Mouse (Mus musculus): ENCODE results near the gene Fhit.

Gene Fhit

DNA sequence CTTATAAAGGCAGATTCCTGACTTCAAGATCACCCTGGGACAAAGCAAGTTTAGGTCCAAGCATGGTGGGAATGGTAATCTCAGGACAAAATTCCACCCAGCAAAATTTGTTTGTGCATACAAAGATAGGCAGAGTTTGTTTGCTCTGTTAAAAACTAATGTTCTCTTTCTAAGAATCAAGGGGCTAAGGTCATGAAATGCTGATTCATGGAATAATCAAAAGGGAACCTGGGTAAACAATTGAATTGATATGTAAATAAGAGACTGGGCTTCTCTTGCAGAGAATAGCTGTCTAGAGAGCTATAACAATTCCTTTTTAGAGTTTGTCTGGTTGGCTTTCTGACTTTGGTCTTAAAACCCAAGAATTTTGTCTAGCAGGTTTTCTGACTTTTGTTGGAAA lies 647.8 kb downstream of the Fhit start:
- DNase-seq (ENCODE audit: low read depth, low spot score), result no peak

DNA sequence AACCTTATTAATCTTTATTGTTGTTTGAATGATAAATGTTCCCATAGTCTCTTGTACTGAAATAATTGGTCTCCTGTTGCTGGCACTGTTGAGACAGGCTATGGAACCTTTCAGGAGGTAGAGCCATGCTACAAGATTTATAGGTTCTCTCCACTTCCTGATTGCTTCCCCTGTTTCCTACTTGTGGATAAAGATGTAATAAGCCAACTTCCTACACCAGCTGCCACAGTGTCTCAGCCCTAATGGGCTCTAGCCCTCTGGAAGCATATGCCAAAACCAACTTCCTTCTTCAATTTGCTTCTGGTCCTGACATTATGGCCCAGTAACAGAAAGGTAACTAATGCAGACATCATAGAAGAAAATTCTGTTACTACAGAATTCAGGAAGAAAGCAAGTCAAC lies 652.6 kb downstream of the Fhit start:
- no peak for DNase-seq (ENCODE audit: low read depth, low spot score)

DNA sequence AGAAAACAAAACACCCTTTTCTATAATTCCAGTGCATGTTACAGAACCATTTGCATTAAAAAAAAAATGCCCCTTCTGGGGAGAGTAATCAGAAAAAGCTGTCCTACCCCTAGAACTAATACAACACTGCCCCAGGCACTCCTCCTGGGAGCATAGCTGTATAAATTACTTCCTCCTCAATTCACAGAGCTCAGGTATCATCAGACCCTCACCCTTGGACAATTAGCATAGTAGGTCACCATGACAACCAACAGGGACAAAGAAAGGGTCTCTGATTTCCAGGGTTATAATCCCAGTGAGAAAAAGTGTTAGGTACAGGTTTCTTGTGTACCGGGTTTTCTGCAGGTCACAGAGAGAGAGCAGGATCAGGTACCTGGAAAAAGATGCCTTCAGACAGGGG lies 654.3 kb downstream of the Fhit start:
- no peak for DNase-seq (ENCODE audit: low read depth, low spot score)

DNA sequence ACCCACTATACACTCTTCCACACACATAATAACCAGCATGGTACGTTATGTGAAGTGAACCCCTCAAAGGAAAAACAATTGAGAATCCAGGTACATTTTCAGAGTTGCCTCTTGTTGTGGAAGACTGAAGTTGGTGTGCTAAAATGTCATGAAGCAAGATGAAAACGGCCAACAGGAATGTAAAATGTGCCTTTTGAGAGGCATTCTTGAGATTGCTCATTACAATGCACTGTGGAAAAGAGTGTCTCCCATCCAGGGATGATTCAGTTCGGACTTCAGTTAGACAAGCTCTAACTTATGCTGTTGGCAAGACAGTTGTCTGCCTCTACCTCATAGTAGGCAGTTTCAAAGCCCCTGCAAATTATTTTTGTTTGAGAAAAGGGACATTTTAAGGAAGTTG lies 676.0 kb downstream of the Fhit start:
- DNase-seq (ENCODE audit: low read depth, low spot score), result no peak

DNA sequence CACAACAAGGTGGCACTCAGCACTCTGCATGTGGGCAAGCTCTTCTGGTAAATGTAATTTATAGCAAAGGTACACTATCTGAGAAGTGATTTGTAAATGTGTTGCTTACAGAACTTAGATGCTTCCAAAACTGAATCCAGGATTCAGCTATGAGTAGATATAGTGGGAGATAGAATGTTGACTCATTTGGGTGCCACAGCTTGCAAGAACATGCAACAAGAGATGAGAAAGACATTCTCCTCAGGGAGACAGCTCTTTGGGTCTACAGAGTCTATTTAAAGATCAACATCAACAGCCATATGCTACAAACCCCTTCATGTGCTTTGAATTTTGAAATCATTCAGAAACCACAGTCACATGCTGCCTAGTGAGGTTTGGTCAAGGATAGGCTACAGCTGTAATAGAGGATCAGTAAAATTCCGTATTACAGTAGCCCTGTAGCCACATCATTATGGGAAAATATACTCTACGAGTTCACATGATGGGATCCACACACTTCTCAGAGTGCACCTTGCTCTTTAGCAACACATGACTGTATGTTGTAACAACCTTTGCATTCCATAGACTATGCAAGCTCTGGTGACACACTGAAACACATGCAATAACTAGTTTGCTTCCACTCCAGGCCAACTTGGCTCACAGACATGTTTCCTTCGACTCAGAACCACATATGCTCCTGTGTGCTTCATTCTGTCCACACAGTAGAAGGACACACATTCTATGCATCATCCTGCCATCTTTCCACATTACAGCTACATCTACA lies 678.8 kb downstream of the Fhit start:
- no peak for DNase-seq (ENCODE audit: low read depth, low spot score)

DNA sequence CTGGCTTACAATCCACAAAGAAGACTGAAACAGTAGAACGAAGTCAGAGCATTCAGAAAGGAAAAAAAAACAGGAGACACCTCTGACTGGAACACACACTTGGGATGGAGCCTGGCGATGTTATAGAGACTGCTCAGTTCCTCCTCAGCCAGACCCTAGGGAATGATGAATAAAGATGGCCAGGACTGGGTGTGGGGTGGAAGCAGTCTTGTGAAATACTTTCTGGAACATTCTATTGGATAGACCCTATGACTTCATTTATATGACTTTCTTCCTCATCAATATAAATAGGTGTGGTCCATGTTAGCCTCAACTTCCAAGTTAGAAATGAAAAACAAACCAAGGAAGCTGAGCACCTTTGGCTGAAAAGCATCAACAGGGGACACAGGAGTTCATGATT lies 680.5 kb downstream of the Fhit start:
- DNase-seq (ENCODE audit: low read depth, low spot score), result no peak

DNA sequence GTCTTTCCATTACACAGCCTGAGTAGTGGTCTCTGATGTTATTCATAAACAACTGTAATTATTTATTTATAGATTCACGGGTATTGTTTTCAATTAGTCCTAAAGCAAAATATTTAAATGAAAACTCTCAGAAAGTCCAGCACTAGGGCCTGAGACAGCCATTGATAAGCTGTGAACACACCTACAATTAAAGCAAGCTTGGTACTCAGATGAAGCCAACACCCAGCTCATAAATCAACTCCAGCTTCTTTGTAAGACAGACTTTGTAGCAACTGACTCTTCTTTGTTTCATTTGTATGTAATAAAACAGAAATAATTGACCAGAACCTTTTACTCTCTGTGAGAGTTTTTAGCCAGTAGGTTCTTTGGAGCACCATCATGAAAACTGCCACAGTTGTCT lies 681.2 kb downstream of the Fhit start:
- DNase-seq (ENCODE audit: low read depth, low spot score), result no peak

DNA sequence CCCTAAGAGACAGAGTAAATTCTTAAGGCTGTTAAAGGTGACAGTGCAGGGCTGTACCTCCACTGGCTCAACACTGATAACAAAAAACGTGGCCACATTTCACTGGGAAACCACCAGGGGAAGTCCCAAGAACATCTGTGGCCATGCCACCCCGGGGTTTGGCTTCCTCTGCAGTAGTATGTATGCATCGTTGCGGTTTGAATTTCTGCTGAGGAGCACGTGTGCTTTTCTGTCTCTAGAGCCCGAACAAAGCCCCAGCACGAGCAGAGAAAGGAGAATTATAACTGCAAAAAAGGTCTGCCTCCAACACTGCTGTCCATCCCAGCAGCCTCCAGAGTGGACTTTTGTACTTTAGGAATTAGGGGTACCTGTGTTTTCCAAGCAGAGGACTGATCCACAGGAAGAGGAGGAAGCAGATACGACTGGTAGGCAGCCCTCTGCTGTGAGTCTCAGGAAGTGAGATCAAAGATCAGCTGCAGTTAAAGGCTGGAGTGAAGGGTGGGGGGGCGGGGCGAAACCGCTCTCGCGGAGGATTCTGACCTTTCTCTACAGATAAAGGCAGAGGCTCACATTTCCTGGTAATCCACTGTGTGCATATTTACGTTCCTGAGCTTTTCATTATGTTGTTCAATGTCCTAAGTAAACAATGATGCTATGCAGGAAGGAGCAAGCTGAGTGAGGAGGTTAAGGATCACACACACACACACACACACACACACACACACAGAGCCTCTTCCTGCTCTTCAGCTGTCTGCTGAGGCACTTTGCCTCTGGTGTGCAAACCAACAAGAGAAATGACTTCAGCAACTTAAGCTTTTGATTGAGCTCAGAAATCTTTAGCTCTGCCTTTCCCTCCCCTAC lies 708.6 kb downstream of the Fhit start:
- DNase-seq (ENCODE audit: low read depth, low spot score), result no peak

DNA sequence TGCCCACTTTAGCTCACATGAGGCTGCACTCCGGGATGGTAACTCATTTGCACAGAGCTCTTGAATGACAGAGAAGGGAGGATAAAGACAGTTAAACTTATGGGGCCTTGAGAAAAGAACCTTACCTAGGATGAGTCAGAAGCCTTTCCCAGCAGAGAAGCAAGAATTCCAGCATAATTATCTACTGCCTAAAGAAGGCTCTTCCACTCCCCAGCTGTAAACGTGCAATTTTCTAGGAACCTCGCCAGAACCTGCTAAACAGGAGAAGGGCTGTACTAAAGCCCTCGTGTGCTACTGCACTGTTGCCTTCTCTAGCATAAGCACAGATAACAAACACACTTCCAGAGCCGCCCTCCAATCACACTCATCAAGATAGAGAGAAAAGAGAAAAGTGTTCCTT lies 709.6 kb downstream of the Fhit start:
- no peak for DNase-seq (ENCODE audit: low read depth, low spot score)

DNA sequence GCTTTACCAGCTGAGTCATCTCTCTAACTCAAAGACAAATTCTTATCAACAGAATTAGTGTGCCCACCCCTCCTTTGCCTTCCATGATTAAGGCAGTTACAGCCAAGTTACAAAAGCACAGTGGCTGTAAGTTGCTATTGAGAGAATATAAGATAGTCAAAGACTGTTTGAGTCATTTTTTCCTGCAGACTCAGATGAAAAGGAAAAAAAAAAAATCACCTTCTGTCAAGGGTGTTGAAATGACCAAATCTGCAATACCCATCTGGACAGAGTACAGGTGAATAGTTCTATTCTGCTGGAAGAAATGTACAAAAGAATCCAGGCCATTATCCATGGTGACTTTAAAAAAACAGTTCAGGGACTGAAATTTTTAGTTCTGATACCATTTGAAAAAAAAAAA lies 716.5 kb downstream of the Fhit start:
- DNase-seq (ENCODE audit: low read depth, low spot score), result no peak

DNA sequence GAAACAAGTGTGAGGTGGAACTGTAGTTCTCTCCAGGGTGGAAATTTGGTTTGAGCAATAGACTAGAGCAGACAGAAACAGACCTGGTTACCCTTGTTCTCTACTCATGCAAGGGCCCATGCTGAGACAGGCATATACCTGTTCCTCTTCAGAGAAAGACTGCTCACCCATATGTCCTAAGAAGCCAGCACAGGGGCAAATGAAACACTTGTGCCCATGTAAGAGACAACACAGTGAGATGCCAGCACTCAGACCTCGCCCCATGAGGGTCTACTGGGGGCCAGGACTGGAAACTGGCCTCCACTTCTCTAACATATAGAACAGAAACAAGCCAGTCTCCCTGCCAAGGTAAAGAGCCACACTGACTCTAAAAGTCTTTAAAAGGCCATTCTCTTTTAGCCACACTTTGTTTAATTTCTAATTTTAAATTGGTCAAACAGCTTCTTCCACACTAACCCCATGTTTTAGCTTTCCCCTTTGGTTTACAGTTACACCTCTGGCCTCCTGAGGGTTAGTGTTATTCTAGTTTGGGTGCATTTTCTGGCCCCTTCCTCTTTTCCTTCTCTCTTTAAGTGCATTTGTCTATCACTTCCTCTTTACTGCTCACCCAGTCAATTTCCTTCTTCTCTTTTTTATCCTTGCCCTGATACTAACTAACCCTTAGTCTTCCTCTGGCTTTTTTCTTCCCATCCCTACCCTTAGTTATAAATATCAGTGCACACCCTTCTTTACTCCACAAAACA lies 722.7 kb downstream of the Fhit start:
- DNase-seq (ENCODE audit: low read depth, low spot score), result no peak

DNA sequence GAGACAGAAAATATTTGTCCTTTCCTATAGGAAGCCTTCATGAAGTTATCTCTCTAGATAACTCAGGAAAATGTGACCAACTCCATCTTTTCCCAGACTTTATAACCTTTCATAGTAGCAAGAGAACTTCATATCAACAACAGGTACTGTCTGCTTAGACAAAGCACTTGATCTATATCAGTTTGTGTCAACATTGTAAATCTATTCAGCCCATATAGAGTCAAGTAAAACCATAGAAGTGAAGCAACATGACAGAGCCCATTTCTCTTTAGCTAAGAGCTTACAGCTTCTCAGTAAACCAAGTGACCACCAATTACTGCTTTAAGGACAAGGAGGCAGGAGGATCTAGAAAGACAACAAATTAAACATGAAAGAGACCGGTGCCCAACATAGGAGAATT lies 725.6 kb downstream of the Fhit start:
- no peak for DNase-seq (ENCODE audit: low read depth, low spot score)

DNA sequence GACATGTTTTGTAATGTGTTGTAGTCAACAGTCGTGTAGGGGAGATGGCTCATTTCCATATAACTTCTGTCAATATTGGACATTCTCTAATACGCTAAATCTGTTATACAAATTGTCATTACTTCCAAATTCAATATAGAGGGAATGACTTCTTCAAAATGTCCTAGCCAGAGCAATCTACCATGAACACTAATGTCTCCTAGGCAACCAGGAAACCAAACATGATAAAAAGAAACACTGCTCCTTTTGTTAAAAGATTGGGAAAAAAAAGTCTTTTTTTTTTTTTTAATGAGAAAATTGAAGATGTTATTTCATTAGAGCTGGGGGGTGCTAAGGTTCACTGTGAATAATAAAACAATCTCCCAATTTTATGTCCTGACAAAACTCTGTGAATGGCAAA lies 729.3 kb downstream of the Fhit start:
- no peak for DNase-seq (ENCODE audit: low read depth, low spot score)

GRCm38 (mm10) chr14:10430396-10431000 lies 731.3 kb downstream of the Fhit start:
- DNase-seq (ENCODE audit: low read depth, low spot score), result no peak

GRCm38 (mm10) chr14:10423499-10423898 lies 738.3 kb downstream of the Fhit start:
- DNase-seq (ENCODE audit: low read depth, low spot score), result no peak

DNA sequence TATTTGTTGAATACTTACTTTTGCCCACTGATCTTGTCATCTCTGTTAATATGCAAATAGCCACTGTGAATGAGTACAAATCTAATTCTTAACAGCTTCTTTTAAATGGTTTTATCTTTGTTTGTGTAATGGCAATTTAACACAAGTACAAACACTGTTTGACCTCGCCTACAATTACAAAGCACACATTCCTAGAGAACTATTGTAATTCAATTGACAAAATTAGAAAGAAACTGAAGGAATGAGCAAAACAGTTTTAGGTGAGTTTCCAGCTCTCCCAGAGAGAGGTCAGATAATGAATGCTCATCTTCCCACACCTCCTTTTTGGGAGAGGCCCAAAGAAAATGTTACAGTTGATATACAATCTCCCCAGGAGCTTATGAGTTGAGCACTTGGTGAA lies 739.6 kb downstream of the Fhit start:
- no peak for DNase-seq (ENCODE audit: low read depth, low spot score)

DNA sequence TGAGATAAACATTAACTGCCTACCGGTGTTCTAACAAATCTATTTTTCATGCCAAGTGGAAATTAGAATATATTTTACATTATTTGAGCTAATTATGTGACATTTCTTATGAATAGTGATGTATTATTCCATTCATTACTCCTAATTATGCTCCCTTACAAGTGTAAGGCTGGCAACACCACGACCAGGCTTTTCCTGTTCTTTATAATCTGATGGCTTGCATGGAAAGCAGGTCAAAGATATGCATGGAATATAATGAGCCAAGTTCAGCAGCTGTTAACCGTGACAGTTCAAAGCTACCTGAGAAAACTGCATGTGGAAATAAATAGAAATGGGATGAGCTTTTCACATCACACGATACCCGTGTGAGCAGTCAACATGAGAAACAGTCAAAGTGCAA lies 746.8 kb downstream of the Fhit start:
- DNase-seq (ENCODE audit: low read depth, low spot score), result no peak

GRCm38 (mm10) chr14:10409306-10409962 lies 752.4 kb downstream of the Fhit start:
- DNase-seq (ENCODE audit: low read depth, low spot score), result no peak

DNA sequence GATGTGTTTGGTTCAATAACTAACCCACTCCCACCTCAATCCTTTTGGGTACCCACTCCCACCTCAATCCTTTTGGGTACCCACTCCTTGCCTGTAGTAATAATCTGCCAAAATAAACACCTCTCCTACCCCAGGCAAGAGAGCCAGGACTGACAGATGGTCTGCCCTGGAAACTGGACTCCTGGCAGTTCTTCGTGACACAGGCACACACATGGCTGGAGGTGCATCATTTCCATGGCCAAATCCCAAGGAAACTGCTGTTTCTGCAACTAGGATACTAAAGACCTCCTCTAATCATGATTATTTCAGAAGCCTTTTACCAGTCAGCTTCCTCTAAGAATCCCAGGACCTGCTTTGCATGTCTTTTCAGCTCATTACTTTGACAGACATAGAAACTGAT lies 756.5 kb downstream of the Fhit start:
- DNase-seq (ENCODE audit: low read depth, low spot score), result no peak

- no peak for DNase-seq (ENCODE audit: low read depth, low spot score)
Measured at GRCm38 (mm10) chr14:10367783-10368680, 793.8 kb downstream of the Fhit start.

Data from retina, adult 2 months (tissue).